Mouse (Mus musculus) liver, embryonic 14.5 days (tissue): Measurements from ENCODE around the gene Rbm28.

Experiments used
- CTCF ChIP-seq: IDR thresholded peaks from 2 replicates; pipeline ENCODE4 v1.5.1; 2016; ENCODE audit warnings: antibody characterized with exemption, low read depth, control low read depth
- EP300 ChIP-seq: IDR thresholded peaks from 2 replicates; pipeline ENCODE4 v1.6.1; 2016; ENCODE audit warnings: antibody characterized with exemption, low read depth

GRCm38 (mm10) chr6:29201341-29201740 lies 36.5 kb upstream of the Rbm28 start:
- no peak for TF ChIP-seq CTCF
- TF ChIP-seq EP300: no peak
